Mouse (Mus musculus): Measurements from ENCODE around the gene Syngr1. TPM values are rescaled to one million over a fixed set of nuclear protein-coding genes. Genes with fewer than 3 reads are reported as not detected.
"Not testable (repeated sequence)": the region's sequence is repeated elsewhere in the genome, so short reads cannot be mapped to it uniquely, and the experiment has no call there.

The Syngr1 gene
- polyA plus RNA-seq, 1 experiment from 2014 or later, result 27.2 TPM

DNA sequence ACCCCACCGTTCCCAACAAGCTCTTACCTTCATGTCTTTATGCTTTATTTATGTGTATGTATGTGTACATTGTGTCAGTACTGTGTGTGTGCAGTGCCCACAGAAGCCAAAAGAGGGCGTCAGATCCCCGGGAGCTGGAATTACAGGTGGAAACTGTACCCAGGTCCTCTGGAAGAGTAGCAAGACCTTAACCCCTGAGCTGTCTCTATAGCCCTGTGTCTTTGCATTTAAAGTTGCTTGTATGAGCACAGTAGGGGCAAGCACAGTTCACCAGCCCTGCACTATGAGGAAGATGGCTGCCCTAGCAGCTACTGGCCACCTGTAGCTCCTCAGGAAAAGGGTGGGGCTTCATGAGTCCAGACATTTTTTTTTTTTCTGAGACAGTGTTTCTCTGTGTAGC is 16.4 kb downstream of the Syngr1 start:
- H3K36me3 ChIP-seq, result peaks cover 23% of the 10 kb centered on the region
- no peak for ATAC-seq (ENCODE audit: low read depth)
- H3K4me2 ChIP-seq, result no peak overlapping the region
- H3K9ac ChIP-seq, result no peak overlapping the region
- H3K4me3 ChIP-seq, result no peak overlapping the region
- H3K9me3 ChIP-seq, result no peaks in the 10 kb centered on the region
- H3K27me3 ChIP-seq, result no peaks in the 10 kb centered on the region
- 78% methylated on average over 3 of the region's 3 CpGs for WGBS
- no peaks in the 10 kb centered on the region for H3K4me1 ChIP-seq (replicated peaks)
- H3K27ac ChIP-seq (replicated peaks), result no peak overlapping the region

- 85% methylated on average over 12 of the region's 12 CpGs for WGBS
- Histone ChIP-seq H3K27ac (replicated peaks) (no peak overlapping the region), H3K9me3 (no peaks in the 10 kb centered on the region), H3K4me3 (no peak overlapping the region), H3K27me3 (no peaks in the 10 kb centered on the region), H3K4me1 (replicated peaks) (no peaks in the 10 kb centered on the region), H3K36me3 (peaks cover 35% of the 10 kb centered on the region), H3K4me2 (no peak overlapping the region), H3K9ac (no peak overlapping the region)
- ATAC-seq (ENCODE audit: low read depth), result no peak
These were observed 20.3 kb downstream of the Syngr1 start for GRCm38 (mm10) chr15:80111436-80111835.

GRCm38 (mm10) chr15:80112499-80112898 is 21.4 kb downstream of the Syngr1 start:
- H3K4me1 ChIP-seq (replicated peaks), result no peaks in the 10 kb centered on the region
- no peak overlapping the region for H3K4me3 ChIP-seq
- ATAC-seq (ENCODE audit: low read depth), result no peak
- no peak overlapping the region for H3K27ac ChIP-seq (replicated peaks)
- H3K9ac ChIP-seq, result no peak overlapping the region
- H3K27me3 ChIP-seq, result no peaks in the 10 kb centered on the region
- no peaks in the 10 kb centered on the region for H3K9me3 ChIP-seq
- H3K4me2 ChIP-seq, result no peak overlapping the region
- H3K36me3 ChIP-seq, result peaks cover 35% of the 10 kb centered on the region
- WGBS, result 38% methylated on average over 2 of the region's 2 CpGs

DNA sequence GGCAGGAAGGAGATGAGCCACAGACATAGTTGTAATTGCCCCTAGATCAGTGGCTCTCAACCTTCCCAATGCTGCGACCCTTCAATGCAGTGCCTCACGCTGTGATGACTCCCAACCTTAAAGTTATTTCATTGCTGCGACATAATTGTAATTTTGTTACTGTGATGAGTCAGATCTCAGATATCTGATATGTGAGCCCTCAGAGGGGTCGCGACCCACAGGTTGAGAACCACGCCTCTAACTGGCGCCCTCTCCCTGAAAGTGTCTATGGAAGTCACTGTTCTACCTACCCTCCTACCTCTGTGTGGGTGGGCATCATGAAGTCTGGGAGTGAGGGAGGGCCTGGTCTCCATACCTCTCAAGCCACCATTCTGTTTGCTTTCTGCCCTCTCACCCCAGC is 23.3 kb downstream of the Syngr1 start:
- Histone ChIP-seq H3K4me3 (no peak overlapping the region), H3K9ac (no peak overlapping the region), H3K27ac (replicated peaks) (no peak overlapping the region), H3K4me2 (no peak overlapping the region), H3K4me1 (replicated peaks) (no peaks in the 10 kb centered on the region), H3K36me3 (peaks cover 35% of the 10 kb centered on the region), H3K9me3 (no peaks in the 10 kb centered on the region), H3K27me3 (no peaks in the 10 kb centered on the region)
- 89% methylated on average over 7 of the region's 7 CpGs for WGBS
- no peak for ATAC-seq (ENCODE audit: low read depth)

GRCm38 (mm10) chr15:80115256-80115655 is 24.1 kb downstream of the Syngr1 start:
- Histone ChIP-seq H3K4me1 (replicated peaks) (no peaks in the 10 kb centered on the region), H3K27me3 (no peaks in the 10 kb centered on the region), H3K9ac (no peak overlapping the region), H3K9me3 (no peaks in the 10 kb centered on the region), H3K27ac (replicated peaks) (no peak overlapping the region), H3K4me3 (no peak overlapping the region), H3K36me3 (peaks cover 35% of the 10 kb centered on the region), H3K4me2 (0 out of 2 replicates have a peak overlapping the region, but pooled peaks have one; percentile 11)
- WGBS, result 61% methylated on average over 5 of the region's 5 CpGs
- no peak for ATAC-seq (ENCODE audit: low read depth)

- ATAC-seq (ENCODE audit: low read depth), result no peak
- 78% methylated on average over 13 of the region's 13 CpGs for WGBS
- no peaks in the 10 kb centered on the region for H3K9me3 ChIP-seq
- no peak overlapping the region for H3K9ac ChIP-seq
- H3K4me3 ChIP-seq, result no peak overlapping the region
- no peaks in the 10 kb centered on the region for H3K4me1 ChIP-seq (replicated peaks)
- no peaks in the 10 kb centered on the region for H3K27me3 ChIP-seq
- 0 out of 2 replicates have a peak overlapping the region, but pooled peaks have one; percentile 11 for H3K4me2 ChIP-seq
- no peak overlapping the region for H3K27ac ChIP-seq (replicated peaks)
- H3K36me3 ChIP-seq, result peaks cover 26% of the 10 kb centered on the region
These were observed 25.0 kb downstream of the Syngr1 start for GRCm38 (mm10) chr15:80115866-80116794.

- no peak for ATAC-seq (ENCODE audit: low read depth)
- Histone ChIP-seq H3K9me3 (no peaks in the 10 kb centered on the region), H3K27ac (replicated peaks) (no peak overlapping the region), H3K9ac (no peak overlapping the region), H3K4me3 (no peak overlapping the region), H3K27me3 (no peaks in the 10 kb centered on the region), H3K4me1 (replicated peaks) (no peaks in the 10 kb centered on the region), H3K36me3 (peaks cover 16% of the 10 kb centered on the region), H3K4me2 (no peak overlapping the region)
- WGBS, result 63% methylated on average over 8 of the region's 8 CpGs
These were observed 26.0 kb downstream of the Syngr1 start for GRCm38 (mm10) chr15:80117154-80117553.

GRCm38 (mm10) chr15:80119076-80119475 is 27.9 kb downstream of the Syngr1 start:
- Histone ChIP-seq H3K36me3 (0 out of 2 replicates have a peak, but pooled peaks cover 3% of the 10 kb centered on the region), H3K4me2 (no peak overlapping the region), H3K9me3 (no peaks in the 10 kb centered on the region), H3K27ac (replicated peaks) (no peak overlapping the region), H3K27me3 (no peaks in the 10 kb centered on the region), H3K9ac (no peak overlapping the region), H3K4me1 (replicated peaks) (no peaks in the 10 kb centered on the region), H3K4me3 (no peak overlapping the region)
- ATAC-seq (ENCODE audit: low read depth), result no peak
- WGBS, result 88% methylated on average over 6 of the region's 6 CpGs

GRCm38 (mm10) chr15:80121721-80122325 is 30.7 kb downstream of the Syngr1 start:
- no peak overlapping the region for H3K4me2 ChIP-seq
- H3K9me3 ChIP-seq, result no peaks in the 10 kb centered on the region
- no peaks in the 10 kb centered on the region for H3K4me1 ChIP-seq (replicated peaks)
- no peak for ATAC-seq (ENCODE audit: low read depth)
- no peaks in the 10 kb centered on the region for H3K27me3 ChIP-seq
- no peak overlapping the region for H3K4me3 ChIP-seq
- no peak overlapping the region for H3K27ac ChIP-seq (replicated peaks)
- no peaks in the 10 kb centered on the region for H3K36me3 ChIP-seq
- WGBS, result 83% methylated on average over 9 of the region's 9 CpGs
- no peak overlapping the region for H3K9ac ChIP-seq

GRCm38 (mm10) chr15:80122431-80122830 is 31.3 kb downstream of the Syngr1 start:
- H3K4me3 ChIP-seq; H3K9me3 ChIP-seq; ATAC-seq (ENCODE audit: low read depth); H3K4me2 ChIP-seq; H3K9ac ChIP-seq; H3K36me3 ChIP-seq; H3K27ac ChIP-seq (replicated peaks); H3K4me1 ChIP-seq (replicated peaks); H3K27me3 ChIP-seq: not testable (repeated sequence)
- 94% methylated on average over 6 of the region's 6 CpGs for WGBS

DNA sequence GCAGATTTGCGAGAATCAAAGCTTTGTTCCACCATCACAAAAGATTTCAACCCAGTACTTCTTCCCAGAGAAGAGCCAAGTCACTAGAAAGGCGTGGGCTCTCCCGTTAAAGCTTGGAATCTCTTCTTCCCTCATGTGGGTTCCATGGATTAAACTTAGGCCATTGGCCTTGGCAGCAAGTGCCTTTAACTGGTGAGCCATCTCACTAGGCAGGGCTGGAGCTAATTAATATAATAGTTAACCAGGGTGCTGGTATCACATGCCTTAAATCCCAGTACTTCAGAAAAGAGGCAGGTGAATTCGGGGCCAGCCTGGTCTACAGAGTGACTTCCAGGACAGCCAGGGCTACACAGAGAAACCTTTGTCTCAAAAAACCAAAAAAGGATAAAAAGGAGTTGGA is 33.5 kb downstream of the Syngr1 start:
- ATAC-seq (ENCODE audit: low read depth), result no peak
- no peak overlapping the region for H3K4me2 ChIP-seq
- H3K27me3 ChIP-seq, result no peaks in the 10 kb centered on the region
- no peak overlapping the region for H3K4me3 ChIP-seq
- WGBS, result 76% methylated on average over 4 of the region's 4 CpGs
- no peak overlapping the region for H3K9ac ChIP-seq
- no peaks in the 10 kb centered on the region for H3K36me3 ChIP-seq
- no peaks in the 10 kb centered on the region for H3K4me1 ChIP-seq (replicated peaks)
- H3K9me3 ChIP-seq, result no peaks in the 10 kb centered on the region
- no peak overlapping the region for H3K27ac ChIP-seq (replicated peaks)

DNA sequence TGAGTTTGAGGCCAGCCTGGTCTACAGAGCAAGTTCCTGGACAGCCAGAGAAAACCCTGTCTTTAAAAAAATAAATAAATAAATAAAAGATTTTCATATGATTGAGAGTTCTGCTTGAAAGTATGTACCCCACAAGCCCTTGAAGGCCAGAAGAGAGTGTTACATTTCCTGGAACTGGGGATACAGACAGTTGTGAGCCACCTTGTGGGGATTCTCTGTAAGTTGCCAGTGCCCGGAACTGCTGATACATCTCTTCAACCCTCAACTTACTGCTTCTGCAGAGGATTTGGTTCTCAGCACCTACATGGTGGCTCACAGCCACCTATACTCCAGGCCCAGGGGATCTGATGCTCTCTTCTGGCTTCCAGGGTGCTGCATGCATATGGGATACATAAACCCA is 36.1 kb downstream of the Syngr1 start:
- no peaks in the 10 kb centered on the region for H3K36me3 ChIP-seq
- no peaks in the 10 kb centered on the region for H3K27me3 ChIP-seq
- H3K4me3 ChIP-seq, result no peak overlapping the region
- 65% methylated on average over 1 of the region's 1 CpGs for WGBS
- ATAC-seq (ENCODE audit: low read depth), result no peak
- no peak overlapping the region for H3K4me2 ChIP-seq
- H3K9me3 ChIP-seq, result no peaks in the 10 kb centered on the region
- no peaks in the 10 kb centered on the region for H3K4me1 ChIP-seq (replicated peaks)
- no peak overlapping the region for H3K9ac ChIP-seq
- H3K27ac ChIP-seq (replicated peaks), result no peak overlapping the region

Data from neural tube, embryonic 13.5 days (tissue).